Mouse (Mus musculus): Measurements from ENCODE around the gene Tob2.

DNA sequence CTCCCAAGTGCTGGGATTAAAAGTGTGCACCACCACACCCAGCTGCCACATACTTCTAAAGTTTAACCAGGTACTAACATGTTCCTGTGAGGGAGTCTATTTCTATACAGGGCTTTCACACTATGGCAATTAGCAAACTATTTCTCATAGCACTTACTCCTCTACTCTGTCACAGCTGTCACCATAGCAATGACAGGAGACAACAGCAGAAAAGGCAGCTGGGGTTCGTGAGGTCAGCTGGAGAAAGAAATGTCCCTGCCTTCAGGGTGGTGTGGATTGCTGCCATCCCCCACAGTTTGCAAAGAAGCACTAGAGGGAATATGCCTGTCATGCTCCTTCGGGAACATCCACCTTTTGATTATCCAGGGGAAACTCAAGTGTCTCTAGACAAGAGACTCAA lies 49.8 kb downstream of the Tob2 start:
- TF ChIP-seq CTCF (conservative IDR thresholded peaks at IDR 0.05 in 1 of 2, IDR thresholded peaks at IDR 0.05 in 1 of 2; ENCODE audit: low read depth in 2 of 2, low read length in 2 of 2) (no peak), BHLHE40 (IDR thresholded peaks at IDR 0.05; ENCODE audit: low read depth, low read length) (no peak)

Data from CH12.LX (cell line).